In genomic region chr7:51967581-51967980, GRCm38 (mm10) we compare ENCODE assay signal across 31 mouse cellular contexts. TPM values are rescaled to one million over a fixed set of nuclear protein-coding genes. Genes with fewer than 3 reads are reported as not detected.
"Had no signal": no experiment of that assay in that cellular context is flagged by ENCODE, and none has a peak within 500 bp of the region (broad histone marks: within the 10 kb centered on the region; RNA-seq: fewer than 3 reads in every experiment).

No protein-coding gene starts in this region.

- H3K27me3 ChIP-seq: intestine, embryonic 15.5 days; limb, embryonic 15.5 days; midbrain, embryonic 12.5 days; neural tube, embryonic 12.5 days had no signal

- H3K36me3 ChIP-seq: intestine, embryonic 15.5 days; midbrain, embryonic 12.5 days; neural tube, embryonic 12.5 days had no signal

- ATAC-seq: intestine, embryonic 15.5 days; liver, postnatal 0 days; lung, postnatal 0 days; midbrain, embryonic 16.5 days had no signal

- H3K9me3 ChIP-seq: intestine, embryonic 15.5 days; limb, embryonic 15.5 days; midbrain, embryonic 12.5 days; neural tube, embryonic 12.5 days had no signal

- H3K27ac ChIP-seq: intestine, embryonic 15.5 days; layer of hippocampus, adult 2 months; left cerebral cortex, adult 2 months; limb, embryonic 15.5 days; liver, embryonic 14.5 days; macrophage; midbrain, embryonic 12.5 days; neural tube, embryonic 12.5 days; stomach, postnatal 0 days had no signal

- H3K4me2 ChIP-seq: intestine, embryonic 15.5 days; limb, embryonic 15.5 days; liver, embryonic 11.5 days; lung, embryonic 14.5 days; midbrain, embryonic 12.5 days; neural tube, embryonic 12.5 days had no signal

- DNase-seq: kidney, adult 18-20 months; kidney, adult 9 months; kidney, postnatal 14 days; layer of hippocampus, adult 9-11 months; layer of hippocampus, postnatal 36 days; left cerebral cortex, postnatal 4 days; liver, postnatal 0 days; lung, embryonic 14.5 days; right cerebral cortex, adult 18-20 months; right cerebral cortex, postnatal 14 days; right cerebral cortex, postnatal 4 days; thymus, adult 2 months; thymus, postnatal 14 days; thymus, postnatal 4 days had no signal

- H3K9ac ChIP-seq: intestine, embryonic 15.5 days; limb, embryonic 15.5 days; liver, embryonic 14.5 days; liver, postnatal 0 days; lung, embryonic 14.5 days; midbrain, embryonic 12.5 days; neural tube, embryonic 12.5 days had no signal

- H3K4me1 ChIP-seq: intestine, embryonic 15.5 days; neural tube, embryonic 12.5 days had no signal

- H3K4me3 ChIP-seq: intestine, embryonic 15.5 days; layer of hippocampus, adult 2 months; left cerebral cortex, adult 2 months; limb, embryonic 15.5 days; midbrain, embryonic 12.5 days; neural tube, embryonic 12.5 days had no signal

RNA-seq across cellular contexts. Expression of gene 1700015G11Rik, which starts 47.9 kb away (rescaled TPM):
- total RNA-seq: layer of hippocampus, adult 2 months; layer of hippocampus, postnatal 36 days; left cerebral cortex, adult 2 months; left cerebral cortex, postnatal 10 days; left cerebral cortex, postnatal 4 days; megakaryocyte, adult 5-6 weeks had no signal
- polyA plus RNA-seq: intestine, embryonic 15.5 days; kidney, embryonic 16.5 days; large intestine, adult 2 months; limb, embryonic 15.5 days; liver, embryonic 11.5 days; liver, embryonic 14.5 days; liver, postnatal 0 days; lung, embryonic 14.5 days; lung, postnatal 0 days; macrophage; midbrain, embryonic 12.5 days; midbrain, embryonic 16.5 days; neural tube, embryonic 12.5 days; stomach, embryonic 14.5 days; stomach, postnatal 0 days; thymus, adult 2 months had no signal
